Mouse (Mus musculus) thymus, postnatal 25 days (tissue): ENCODE measurements around the gene Ctdspl.

Experiments used
- DNase-seq: peaks from one replicate; pipeline ENCODE4 v3.0.0; 2022

Gene Ctdspl

GRCm38 (mm10) chr9:118920798-118921515 is 5.3 kb upstream of the Ctdspl start:
- peak; percentile 81 for DNase-seq

- DNase-seq, result no peak
Observed at GRCm38 (mm10) chr9:118921926-118922325, 4.3 kb upstream of the Ctdspl start.

- no peak for DNase-seq
Observed at GRCm38 (mm10) chr9:118924554-118925085, 1.6 kb upstream of the Ctdspl start.

- DNase-seq, result peak; percentile 98
Observed at GRCm38 (mm10) chr9:118925286-118926110, 755 bp upstream of the Ctdspl start.

- DNase-seq, result peak; percentile 65
Observed at GRCm38 (mm10) chr9:118926688-118927321, 552 bp downstream of the Ctdspl start.

GRCm38 (mm10) chr9:118927501-118927900 is 1.2 kb downstream of the Ctdspl start:
- DNase-seq, result peak; percentile 26

- DNase-seq, result no peak
Observed at GRCm38 (mm10) chr9:118928007-118928406, 1.8 kb downstream of the Ctdspl start.

- DNase-seq, result no peak
Observed at GRCm38 (mm10) chr9:118928656-118929055, 2.4 kb downstream of the Ctdspl start.

- DNase-seq, result no peak
Observed at GRCm38 (mm10) chr9:118930611-118931010, 4.4 kb downstream of the Ctdspl start.

GRCm38 (mm10) chr9:118933800-118934199 is 7.5 kb downstream of the Ctdspl start:
- DNase-seq, result no peak

GRCm38 (mm10) chr9:118934319-118934718 is 8.1 kb downstream of the Ctdspl start:
- DNase-seq, result no peak

- no peak for DNase-seq
Observed at GRCm38 (mm10) chr9:118935098-118935497, 8.8 kb downstream of the Ctdspl start.

GRCm38 (mm10) chr9:118936071-118936470 is 9.8 kb downstream of the Ctdspl start:
- no peak for DNase-seq

GRCm38 (mm10) chr9:118937515-118937914 is 11.3 kb downstream of the Ctdspl start:
- DNase-seq, result no peak

GRCm38 (mm10) chr9:118939410-118939809 is 13.2 kb downstream of the Ctdspl start:
- no peak for DNase-seq

GRCm38 (mm10) chr9:118939831-118940230 is 13.6 kb downstream of the Ctdspl start:
- no peak for DNase-seq

GRCm38 (mm10) chr9:118940591-118941207 is 14.4 kb downstream of the Ctdspl start:
- DNase-seq, result no peak

GRCm38 (mm10) chr9:118942030-118942429 is 15.8 kb downstream of the Ctdspl start:
- DNase-seq, result no peak

- DNase-seq, result no peak
Observed at GRCm38 (mm10) chr9:118943941-118944340, 17.7 kb downstream of the Ctdspl start.

- DNase-seq, result no peak
Observed at GRCm38 (mm10) chr9:118944388-118944787, 18.1 kb downstream of the Ctdspl start.

GRCm38 (mm10) chr9:118948486-118948885 is 22.2 kb downstream of the Ctdspl start:
- DNase-seq, result no peak

- DNase-seq, result no peak
Observed at GRCm38 (mm10) chr9:118949124-118949523, 22.9 kb downstream of the Ctdspl start.

GRCm38 (mm10) chr9:118949654-118950053 is 23.4 kb downstream of the Ctdspl start:
- DNase-seq, result no peak
